Mouse (Mus musculus) forebrain, embryonic 16.5 days (tissue): ENCODE data around the gene Paqr9. TPM values are rescaled to one million over a fixed set of nuclear protein-coding genes. Genes with fewer than 3 reads are reported as not detected.
"Not testable (repeated sequence)": the region's sequence is repeated elsewhere in the genome, so short reads cannot be mapped to it uniquely, and the experiment has no call there.

Experiments used
- ATAC-seq: fragments of 200-750 bp; cut with Nextera tagmentation; 2 replicates; pipeline ENCODE4 v1.8.0; 2017; ENCODE audit warnings: mild to moderate bottlenecking, moderate library complexity
- H3K27ac ChIP-seq: fragments of 300-500 bp; sonication (generic); 2 replicates; pipeline ENCODE4 v1.5.1; 2014; ENCODE audit warnings: low read length, control low read depth
- H3K27me3 ChIP-seq: fragments of 300-500 bp; sonication (generic); replicated peaks from 2 replicates; pipeline ENCODE4 v1.6.1; 2014; ENCODE audit warnings: low read length; ENCODE audit not compliant: control insufficient read depth, insufficient read depth
- H3K36me3 ChIP-seq: fragments of 300-500 bp; sonication (generic); 2 replicates; pipeline ENCODE4 v1.6.1; 2014; ENCODE audit not compliant: control insufficient read depth, insufficient read depth
- H3K4me1 ChIP-seq: fragments of 300-500 bp; sonication (generic); replicated peaks from 2 replicates; pipeline ENCODE4 v1.6.1; 2014; ENCODE audit warnings: low read length; ENCODE audit not compliant: control insufficient read depth, insufficient read depth
- H3K4me2 ChIP-seq: fragments of 300-500 bp; sonication (generic); 2 replicates; pipeline ENCODE4 v1.6.1; 2014; ENCODE audit warnings: mild to moderate bottlenecking, low read length, control low read depth
- H3K4me3 ChIP-seq: fragments of 300-500 bp; sonication (generic); replicated peaks from 2 replicates; pipeline ENCODE4 v1.5.1; 2014; ENCODE audit warnings: mild to moderate bottlenecking, low read length, control low read depth
- H3K9ac ChIP-seq: fragments of 300-500 bp; sonication (generic); replicated peaks from 2 replicates; pipeline ENCODE4 v1.6.1; 2014; ENCODE audit warnings: low read depth, low read length, control low read depth
- H3K9me3 ChIP-seq: fragments of 300-500 bp; sonication (generic); 2 replicates; pipeline ENCODE4 v1.6.1; 2016; ENCODE audit warnings: low read length; ENCODE audit not compliant: control insufficient read depth
- WGBS: fragments of 180-500 bp; shearing (Covaris S2); extraction: QIAGEN DNeasy Blood & Tissue Kit; methylation state at CpG from one replicate; pipeline ENCODE4 v1.1.7; 2014; 5-methylcytosine and 5-hydroxymethylcytosine counted together
- polyA plus RNA-seq: library from polyadenylated mRNA; unstranded; fragments of >200 nt; fragmentation: Nextera tagmentation; extraction: Ambion mirVana; gene quantifications from 2 replicates; pipeline ENCODE4 v1.2.1, GENCODE M21; 2015

Paqr9 gene
- polyA plus RNA-seq = 3.0 and 4.0 TPM in 2 replicates

- Histone ChIP-seq H3K27ac (no peak within 1 kb of the TSS), H3K27me3 (peaks cover 25% of the 10 kb centered on the region), H3K4me1 (peaks cover 16% of the 10 kb centered on the region), H3K9ac (peak within 1 kb of the TSS; percentile 84), H3K36me3 (no peaks in the 10 kb centered on the region), H3K4me2 (peak within 1 kb of the TSS; percentile 89), H3K9me3 (no peaks in the 10 kb centered on the region), H3K4me3 (peak within 1 kb of the TSS; percentile 69)
- WGBS = under 1% methylated on average over 39 of the region's 118 CpGs
- peak; percentile 76 for ATAC-seq
Measured at GRCm38 (mm10) chr9:95559059-95559935, at the start of gene Paqr9. TSS of gene Paqr9 (plus strand) at chr9:95559657.

GRCm38 (mm10) chr9:95510693-95511404 is 48.6 kb upstream of the Paqr9 start:
- no peaks in the 10 kb centered on the region for H3K27me3 ChIP-seq
- no peaks in the 10 kb centered on the region for H3K36me3 ChIP-seq
- H3K4me2 ChIP-seq = peak overlapping the region; percentile 100
- peak overlapping the region; percentile 99 for H3K4me3 ChIP-seq
- H3K27ac ChIP-seq = no peak overlapping the region
- 10% methylated on average over 21 of the region's 21 CpGs for WGBS
- H3K9ac ChIP-seq = peak overlapping the region; percentile 94
- H3K4me1 ChIP-seq = peaks cover 16% of the 10 kb centered on the region
- ATAC-seq = 0 out of 2 replicates have a peak, but pooled peaks have one; percentile 2
- no peaks in the 10 kb centered on the region for H3K9me3 ChIP-seq

- Histone ChIP-seq H3K4me3 (peak within 1 kb of the TSS; percentile 99), H3K27ac (peak within 1 kb of the TSS; percentile 86), H3K27me3 (no peaks in the 10 kb centered on the region), H3K9me3 (no peaks in the 10 kb centered on the region), H3K4me2 (peak within 1 kb of the TSS; percentile 100), H3K9ac (peak within 1 kb of the TSS; percentile 94), H3K36me3 (no peaks in the 10 kb centered on the region), H3K4me1 (peaks cover 16% of the 10 kb centered on the region)
- WGBS = under 1% methylated on average over 74 of the region's 74 CpGs
- ATAC-seq = peak; percentile 97
Measured at GRCm38 (mm10) chr9:95511472-95512330, 47.8 kb upstream of the Paqr9 start, which contains the start of gene U2surp. TSS of gene U2surp (minus strand) at chr9:95511996.

- H3K9me3 ChIP-seq = no peaks in the 10 kb centered on the region
- WGBS = 26% methylated on average over 15 of the region's 15 CpGs
- H3K4me1 ChIP-seq = peaks cover 16% of the 10 kb centered on the region
- H3K27me3 ChIP-seq = no peaks in the 10 kb centered on the region
- H3K36me3 ChIP-seq = no peaks in the 10 kb centered on the region
- peak overlapping the region; percentile 99 for H3K4me3 ChIP-seq
- H3K4me2 ChIP-seq = peak overlapping the region; percentile 77
- H3K27ac ChIP-seq = peak overlapping the region; percentile 85
- peak; percentile 54 for ATAC-seq
- peak overlapping the region; percentile 57 for H3K9ac ChIP-seq
Measured at GRCm38 (mm10) chr9:95512331-95513030, 47.0 kb upstream of the Paqr9 start.

- no peaks in the 10 kb centered on the region for H3K9me3 ChIP-seq
- no peaks in the 10 kb centered on the region for H3K27me3 ChIP-seq
- 96% methylated on average over 2 of the region's 2 CpGs for WGBS
- H3K9ac ChIP-seq = no peak overlapping the region
- no peaks in the 10 kb centered on the region for H3K36me3 ChIP-seq
- ATAC-seq = no peak
- no peak overlapping the region for H3K4me3 ChIP-seq
- H3K4me2 ChIP-seq = no peak overlapping the region
- peaks cover 16% of the 10 kb centered on the region for H3K4me1 ChIP-seq
- no peak overlapping the region for H3K27ac ChIP-seq
Measured at GRCm38 (mm10) chr9:95513776-95514175, 45.7 kb upstream of the Paqr9 start.

- not testable (repeated sequence) for H3K4me2 ChIP-seq, ATAC-seq, H3K9ac ChIP-seq, H3K9me3 ChIP-seq, H3K36me3 ChIP-seq, H3K4me3 ChIP-seq, H3K27me3 ChIP-seq, H3K27ac ChIP-seq
- peaks cover 16% of the 10 kb centered on the region for H3K4me1 ChIP-seq
- WGBS = 95% methylated on average over 3 of the region's 3 CpGs
Measured at GRCm38 (mm10) chr9:95514361-95514760, 45.1 kb upstream of the Paqr9 start.

GRCm38 (mm10) chr9:95520563-95520962 is 38.9 kb upstream of the Paqr9 start:
- Histone ChIP-seq H3K36me3 (no peaks in the 10 kb centered on the region), H3K4me3 (no peak overlapping the region), H3K9ac (no peak overlapping the region), H3K27me3 (no peaks in the 10 kb centered on the region), H3K27ac (no peak overlapping the region), H3K4me1 (no peaks in the 10 kb centered on the region), H3K9me3 (no peaks in the 10 kb centered on the region), H3K4me2 (no peak overlapping the region)
- no peak for ATAC-seq
- WGBS = 76% methylated on average over 5 of the region's 5 CpGs

GRCm38 (mm10) chr9:95521031-95521430 is 38.4 kb upstream of the Paqr9 start:
- no peaks in the 10 kb centered on the region for H3K9me3 ChIP-seq
- 84% methylated on average over 8 of the region's 8 CpGs for WGBS
- H3K9ac ChIP-seq = no peak overlapping the region
- no peak overlapping the region for H3K27ac ChIP-seq
- no peaks in the 10 kb centered on the region for H3K4me1 ChIP-seq
- no peaks in the 10 kb centered on the region for H3K27me3 ChIP-seq
- no peaks in the 10 kb centered on the region for H3K36me3 ChIP-seq
- no peak overlapping the region for H3K4me3 ChIP-seq
- ATAC-seq = no peak
- no peak overlapping the region for H3K4me2 ChIP-seq
